Mouse (Mus musculus): ENCODE data around the gene Gm13889.

The Gm13889 gene

GRCm38 (mm10) chr2:93956908-93957784 lies at the start of gene Gm13889:
Gene Gm13889, minus strand, starts transcription at chr2:93957201.
- DNase-seq (ENCODE audit: low spot score in 2 of 2), result peak; percentile 82 to 86

GRCm38 (mm10) chr2:94002331-94002730 lies 45.3 kb upstream of the Gm13889 start:
- DNase-seq (ENCODE audit: low spot score in 2 of 2), result peak; percentile 76 to 80

- DNase-seq (ENCODE audit: low spot score in 2 of 2), result no peak
Observed at GRCm38 (mm10) chr2:94001918-94002317, 44.9 kb upstream of the Gm13889 start.

- DNase-seq (ENCODE audit: low spot score in 2 of 2), result no peak
Observed at GRCm38 (mm10) chr2:94001411-94001810, 44.4 kb upstream of the Gm13889 start.

GRCm38 (mm10) chr2:93996254-93996653 lies 39.3 kb upstream of the Gm13889 start, which contains the start of gene Gm27027:
Gene Gm27027, minus strand, starts transcription at chr2:93996354.
- DNase-seq (ENCODE audit: low spot score in 2 of 2), result no peak

GRCm38 (mm10) chr2:93992810-93993209 lies 35.8 kb upstream of the Gm13889 start:
- no peak for DNase-seq (ENCODE audit: low spot score in 2 of 2)

GRCm38 (mm10) chr2:93992259-93992658 lies 35.3 kb upstream of the Gm13889 start:
- DNase-seq (ENCODE audit: low spot score in 2 of 2), result no peak

- no peak for DNase-seq (ENCODE audit: low spot score in 2 of 2)
Observed at GRCm38 (mm10) chr2:93991336-93991735, 34.3 kb upstream of the Gm13889 start.

- no peak for DNase-seq (ENCODE audit: low spot score in 2 of 2)
Observed at GRCm38 (mm10) chr2:93988440-93988839, 31.4 kb upstream of the Gm13889 start.

- DNase-seq (ENCODE audit: low spot score in 2 of 2), result no peak
Observed at GRCm38 (mm10) chr2:93982457-93983235, 25.6 kb upstream of the Gm13889 start.

- no peak for DNase-seq (ENCODE audit: low spot score in 2 of 2)
Observed at GRCm38 (mm10) chr2:93979249-93980120, 22.5 kb upstream of the Gm13889 start.

- peak; percentile 45 to 46 for DNase-seq (ENCODE audit: low spot score in 2 of 2)
Observed at GRCm38 (mm10) chr2:93976436-93977252, 19.6 kb upstream of the Gm13889 start.

- no peak for DNase-seq (ENCODE audit: low spot score in 2 of 2)
Observed at GRCm38 (mm10) chr2:93975526-93976435, 18.8 kb upstream of the Gm13889 start.

GRCm38 (mm10) chr2:93975041-93975440 lies 18.0 kb upstream of the Gm13889 start:
- no peak for DNase-seq (ENCODE audit: low spot score in 2 of 2)

- no peak for DNase-seq (ENCODE audit: low spot score in 2 of 2)
Observed at GRCm38 (mm10) chr2:93971647-93972046, 14.6 kb upstream of the Gm13889 start.

GRCm38 (mm10) chr2:93964494-93965160 lies 7.6 kb upstream of the Gm13889 start:
- DNase-seq (ENCODE audit: low spot score in 2 of 2), result no peak

GRCm38 (mm10) chr2:93963802-93964201 lies 6.8 kb upstream of the Gm13889 start:
- DNase-seq (ENCODE audit: low spot score in 2 of 2), result no peak

GRCm38 (mm10) chr2:93961716-93962115 lies 4.7 kb upstream of the Gm13889 start:
- DNase-seq (ENCODE audit: low spot score in 2 of 2), result no peak

- DNase-seq (ENCODE audit: low spot score in 2 of 2), result no peak
Observed at GRCm38 (mm10) chr2:93959346-93959745, 2.3 kb upstream of the Gm13889 start.

Measured in right cerebral cortex, postnatal 36 days (tissue).